8 mouse cellular contexts compared by ENCODE assay signal in the genomic region with DNA sequence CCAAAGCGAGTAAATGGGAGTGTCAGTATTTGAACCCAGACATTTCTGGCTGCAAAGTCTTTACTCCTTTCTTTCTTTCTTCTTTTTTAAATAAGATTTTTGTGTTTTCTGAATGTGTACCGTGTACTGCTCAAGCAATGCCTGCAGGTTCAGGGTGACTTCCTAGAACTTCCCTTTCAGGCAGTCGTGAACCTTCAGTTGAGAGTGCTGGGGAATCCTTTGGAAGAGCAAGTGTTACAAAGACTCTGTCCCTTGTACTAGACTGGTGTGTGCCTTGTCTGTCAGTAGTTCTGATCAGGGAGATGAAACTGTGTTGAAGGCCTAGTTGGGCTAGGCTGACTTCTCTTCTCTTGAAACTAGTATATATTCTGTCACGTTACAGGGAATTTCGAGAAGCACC. TPM values are rescaled to one million over a fixed set of nuclear protein-coding genes. Genes with fewer than 3 reads are reported as not detected.
DNase-seq lines count a peak whose midpoint lies in the region; ATAC-seq lines count a peak whose summit lies in the region.

No protein-coding gene starts in this region.

- H3K4me3 ChIP-seq in lung, embryonic 16.5 days (ENCODE audit: low read length) = peak overlapping the region; percentile 74
- peak overlapping the region; percentile 72 for H3K4me3 ChIP-seq in embryonic facial prominence, embryonic 12.5 days
- peak overlapping the region; percentile 70 for H3K4me3 ChIP-seq in intestine, embryonic 16.5 days (ENCODE audit: low read length)
- peak overlapping the region; percentile 74 for H3K4me3 ChIP-seq in neural tube, embryonic 15.5 days (replicated peaks)

- peak overlapping the region; percentile 82 for H3K4me2 ChIP-seq in lung, embryonic 16.5 days (ENCODE audit: low read depth, low read length)
- peak overlapping the region; percentile 79 for H3K4me2 ChIP-seq in embryonic facial prominence, embryonic 12.5 days (replicated peaks)
- H3K4me2 ChIP-seq in intestine, embryonic 16.5 days (ENCODE audit: low read depth, low read length) = peak overlapping the region; percentile 81
- peak overlapping the region; percentile 92 for H3K4me2 ChIP-seq in neural tube, embryonic 15.5 days

- H3K4me1 ChIP-seq in lung, embryonic 16.5 days (replicated peaks; ENCODE audit: control insufficient read depth, insufficient read depth, low read length) = peaks cover 17% of the 10 kb centered on the region
- H3K4me1 ChIP-seq in embryonic facial prominence, embryonic 12.5 days = 0 out of 2 replicates have a peak, but pooled peaks cover 3% of the 10 kb centered on the region
- peaks cover 6% of the 10 kb centered on the region; the same call in 1 of the 2 replicates for H3K4me1 ChIP-seq in intestine, embryonic 16.5 days (ENCODE audit: control insufficient read depth, insufficient read depth, low read length)
- H3K4me1 ChIP-seq in neural tube, embryonic 15.5 days = peaks cover 30% of the 10 kb centered on the region

- no peaks in the 10 kb centered on the region for H3K27me3 ChIP-seq in lung, embryonic 16.5 days (ENCODE audit: control insufficient read depth, insufficient read depth, low read depth, low read length)
- H3K27me3 ChIP-seq in embryonic facial prominence, embryonic 12.5 days = no peaks in the 10 kb centered on the region
- H3K27me3 ChIP-seq in intestine, embryonic 16.5 days (replicated peaks; ENCODE audit: control insufficient read depth, insufficient read depth, low read length) = no peaks in the 10 kb centered on the region
- H3K27me3 ChIP-seq in neural tube, embryonic 15.5 days (replicated peaks) = no peaks in the 10 kb centered on the region

- WGBS in lung, embryonic 16.5 days = 28% methylated on average over 5 of the region's 5 CpGs
- WGBS in embryonic facial prominence, embryonic 12.5 days = 52% methylated on average over 5 of the region's 5 CpGs
- 38% methylated on average over 5 of the region's 5 CpGs for WGBS in intestine, embryonic 16.5 days
- 52% methylated on average over 5 of the region's 5 CpGs for WGBS in neural tube, embryonic 15.5 days

- no peaks in the 10 kb centered on the region for H3K9me3 ChIP-seq in lung, embryonic 16.5 days (ENCODE audit: control insufficient read depth, low read length)
- no peaks in the 10 kb centered on the region for H3K9me3 ChIP-seq in embryonic facial prominence, embryonic 12.5 days
- H3K9me3 ChIP-seq in intestine, embryonic 16.5 days (ENCODE audit: control insufficient read depth, low read length) = no peaks in the 10 kb centered on the region
- H3K9me3 ChIP-seq in neural tube, embryonic 15.5 days (replicated peaks) = no peaks in the 10 kb centered on the region

- H3K36me3 ChIP-seq in lung, embryonic 16.5 days (ENCODE audit: control insufficient read depth, insufficient read depth, low read length) = peaks cover 3% of the 10 kb centered on the region; the same call in 1 of the 2 replicates
- peaks cover 25% of the 10 kb centered on the region for H3K36me3 ChIP-seq in embryonic facial prominence, embryonic 12.5 days
- H3K36me3 ChIP-seq in intestine, embryonic 16.5 days (ENCODE audit: control insufficient read depth, insufficient read depth, low read length) = no peaks in the 10 kb centered on the region
- peaks cover 33% of the 10 kb centered on the region for H3K36me3 ChIP-seq in neural tube, embryonic 15.5 days

- DNase-seq in lung, postnatal 36 days = no peak
- no peak for DNase-seq in yolk sac, embryonic 10.5 days (ENCODE audit: low spot score)
- no peak for DNase-seq in right cerebral cortex, postnatal 10 days (ENCODE audit: low spot score in 2 of 2)
- DNase-seq in cerebellum, adult 11-12 months = no peak

- ATAC-seq in lung, embryonic 16.5 days (ENCODE audit: low read depth) = no peak
- no peak for ATAC-seq in embryonic facial prominence, embryonic 12.5 days (ENCODE audit: insufficient number of reproducible peaks, insufficient read depth, low FRiP score, low TSS enrichment)
- ATAC-seq in intestine, embryonic 16.5 days = no peak
- no peak for ATAC-seq in neural tube, embryonic 15.5 days (ENCODE audit: low FRiP score)

- peak overlapping the region; percentile 80 for H3K9ac ChIP-seq in lung, embryonic 16.5 days (ENCODE audit: low read length)
- H3K9ac ChIP-seq in embryonic facial prominence, embryonic 12.5 days = peak overlapping the region; percentile 84
- peak overlapping the region; percentile 90 for H3K9ac ChIP-seq in intestine, embryonic 16.5 days (ENCODE audit: low read depth, low read length)
- H3K9ac ChIP-seq in neural tube, embryonic 15.5 days (replicated peaks) = peak overlapping the region; percentile 78

- peak overlapping the region; percentile 100 for H3K27ac ChIP-seq in lung, embryonic 16.5 days (ENCODE audit: low read length)
- H3K27ac ChIP-seq in embryonic facial prominence, embryonic 12.5 days = peak overlapping the region; percentile 100
- H3K27ac ChIP-seq in intestine, embryonic 16.5 days (ENCODE audit: low read length) = peak overlapping the region; percentile 99
- H3K27ac ChIP-seq in neural tube, embryonic 15.5 days (replicated peaks) = peak overlapping the region; percentile 100

RNA-seq across cellular contexts. Expression of gene Mrpl51, which starts 1.2 kb away (rescaled TPM):
- polyA plus RNA-seq in lung, embryonic 16.5 days (2015; fragmentation: Nextera tagmentation; extraction: Ambion mirVana) = 216 and 226 TPM in 2 replicates
- polyA plus RNA-seq in embryonic facial prominence, embryonic 12.5 days (2016; fragmentation: Nextera tagmentation; extraction: Ambion mirVana) = 191 and 206 TPM in 2 replicates
- 267 and 284 TPM in 2 replicates for polyA plus RNA-seq in intestine, embryonic 16.5 days (2015; fragmentation: Nextera tagmentation; extraction: Ambion mirVana)
- 156 and 167 TPM in 2 replicates for polyA plus RNA-seq in neural tube, embryonic 15.5 days (2015; fragmentation: Nextera tagmentation; extraction: Ambion mirVana)

RNA-seq across cellular contexts. Expression of gene Ncapd2, which starts 1.3 kb away (rescaled TPM):
- 123 and 135 TPM in 2 replicates for polyA plus RNA-seq in lung, embryonic 16.5 days (2015; fragmentation: Nextera tagmentation; extraction: Ambion mirVana)
- 186 and 191 TPM in 2 replicates for polyA plus RNA-seq in embryonic facial prominence, embryonic 12.5 days (2016; fragmentation: Nextera tagmentation; extraction: Ambion mirVana)
- polyA plus RNA-seq in intestine, embryonic 16.5 days (2015; fragmentation: Nextera tagmentation; extraction: Ambion mirVana) = 67.8 and 78.0 TPM in 2 replicates
- 38.2 and 56.6 TPM in 2 replicates for polyA plus RNA-seq in neural tube, embryonic 15.5 days (2015; fragmentation: Nextera tagmentation; extraction: Ambion mirVana)

RNA-seq across cellular contexts. Expression of gene Vamp1, which starts 22.5 kb away (rescaled TPM):
- 5.2 and 6.0 TPM in 2 replicates for polyA plus RNA-seq in lung, embryonic 16.5 days (2015; fragmentation: Nextera tagmentation; extraction: Ambion mirVana)
- polyA plus RNA-seq in embryonic facial prominence, embryonic 12.5 days (2016; fragmentation: Nextera tagmentation; extraction: Ambion mirVana) = 4.9 and 5.1 TPM in 2 replicates
- polyA plus RNA-seq in intestine, embryonic 16.5 days (2015; fragmentation: Nextera tagmentation; extraction: Ambion mirVana) = 5.0 and 5.9 TPM in 2 replicates
- polyA plus RNA-seq in neural tube, embryonic 15.5 days (2015; fragmentation: Nextera tagmentation; extraction: Ambion mirVana) = 53.8 and 57.4 TPM in 2 replicates

RNA-seq across cellular contexts. Expression of gene Gapdh, which starts 26.6 kb away (rescaled TPM):
- 1,562 and 1,631 TPM in 2 replicates for polyA plus RNA-seq in lung, embryonic 16.5 days (2015; fragmentation: Nextera tagmentation; extraction: Ambion mirVana)
- polyA plus RNA-seq in embryonic facial prominence, embryonic 12.5 days (2016; fragmentation: Nextera tagmentation; extraction: Ambion mirVana) = 1,846 and 1,855 TPM in 2 replicates
- 2,256 and 2,328 TPM in 2 replicates for polyA plus RNA-seq in intestine, embryonic 16.5 days (2015; fragmentation: Nextera tagmentation; extraction: Ambion mirVana)
- polyA plus RNA-seq in neural tube, embryonic 15.5 days (2015; fragmentation: Nextera tagmentation; extraction: Ambion mirVana) = 1,563 and 1,690 TPM in 2 replicates

RNA-seq across cellular contexts. Expression of gene Tapbpl, which starts 38.8 kb away (rescaled TPM):
- 9.0 and 10.0 TPM in 2 replicates for polyA plus RNA-seq in lung, embryonic 16.5 days (2015; fragmentation: Nextera tagmentation; extraction: Ambion mirVana)
- polyA plus RNA-seq in embryonic facial prominence, embryonic 12.5 days (2016; fragmentation: Nextera tagmentation; extraction: Ambion mirVana) = 2.2 and 2.5 TPM in 2 replicates
- 13.3 and 14.4 TPM in 2 replicates for polyA plus RNA-seq in intestine, embryonic 16.5 days (2015; fragmentation: Nextera tagmentation; extraction: Ambion mirVana)
- 7.1 and 11.9 TPM in 2 replicates for polyA plus RNA-seq in neural tube, embryonic 15.5 days (2015; fragmentation: Nextera tagmentation; extraction: Ambion mirVana)
